Mouse (Mus musculus) stomach, postnatal 0 days (tissue): Measurements from ENCODE around the gene Cracr2a. TPM values are rescaled to one million over a fixed set of nuclear protein-coding genes. Genes with fewer than 3 reads are reported as not detected.

Experiments used
- ATAC-seq: fragments of 200-750 bp; cut with Nextera tagmentation; 2 replicates; pipeline ENCODE4 v1.8.0; 2017; ENCODE audit not compliant: low FRiP score, low TSS enrichment
- DNase-seq: peaks from one replicate; pipeline ENCODE4 v3.0.0-alpha.2; 2016; ENCODE audit warnings: low spot score
- H3K27ac ChIP-seq: fragments of 300-500 bp; sonication (generic); replicated peaks from 2 replicates; pipeline ENCODE4 v1.5.1; 2014; ENCODE audit warnings: mild to moderate bottlenecking, control low read depth
- H3K27me3 ChIP-seq: fragments of 300-500 bp; sonication (generic); 2 replicates; pipeline ENCODE4 v1.6.1; 2014; ENCODE audit warnings: low read length; ENCODE audit not compliant: control insufficient read depth, insufficient read depth
- H3K36me3 ChIP-seq: fragments of 300-500 bp; sonication (generic); 2 replicates; pipeline ENCODE4 v1.6.1; 2014; ENCODE audit warnings: low read length, mixed read lengths; ENCODE audit not compliant: control insufficient read depth, insufficient read depth
- H3K4me1 ChIP-seq: fragments of 300-500 bp; sonication (generic); replicated peaks from 2 replicates; pipeline ENCODE4 v1.6.1; 2014; ENCODE audit warnings: antibody characterized with exemption; ENCODE audit not compliant: control insufficient read depth, insufficient read depth
- H3K4me2 ChIP-seq: fragments of 300-500 bp; sonication (generic); replicated peaks from 2 replicates; pipeline ENCODE4 v1.6.1; 2014; ENCODE audit warnings: low read depth, mild to moderate bottlenecking, control low read depth, moderate library complexity
- H3K4me3 ChIP-seq: fragments of 300-500 bp; sonication (generic); 2 replicates; pipeline ENCODE4 v1.5.1; 2014; ENCODE audit warnings: low read depth, low read length, control low read depth
- H3K9ac ChIP-seq: fragments of 300-500 bp; sonication (generic); 2 replicates; pipeline ENCODE4 v1.6.1; 2014; ENCODE audit warnings: mild to moderate bottlenecking, low read length, control low read depth, mixed read lengths
- H3K9me3 ChIP-seq: fragments of 300-500 bp; sonication (generic); 2 replicates; pipeline ENCODE4 v1.6.1; 2016; ENCODE audit warnings: low read length; ENCODE audit not compliant: control insufficient read depth
- CTCF ChIP-seq: IDR thresholded peaks from 2 replicates; pipeline ENCODE4 v1.5.1; 2016; ENCODE audit warnings: antibody characterized with exemption, low read depth, mild to moderate bottlenecking, moderate library complexity
- EP300 ChIP-seq: optimal IDR thresholded peaks from 2 replicates; pipeline ENCODE3; 2016; ENCODE audit warnings: antibody characterized with exemption
- WGBS: fragments of 180-500 bp; shearing (Covaris S2); extraction: QIAGEN DNeasy Blood & Tissue Kit; methylation state at CpG from one replicate; pipeline ENCODE4 v1.1.7; 2014; 5-methylcytosine and 5-hydroxymethylcytosine counted together
- polyA plus RNA-seq: library from polyadenylated mRNA; unstranded; fragments of >200 nt; fragmentation: Nextera tagmentation; extraction: Ambion mirVana; gene quantifications from 2 replicates; pipeline ENCODE4 v1.2.1, GENCODE M21; 2015

The Cracr2a gene
- polyA plus RNA-seq, 1 experiment from 2014 or later, result 0.96 TPM

- WGBS, result 74% methylated on average over 12 of the region's 12 CpGs
- TF ChIP-seq CTCF, result peak; percentile 34; the same call in 1 of the 2 replicates
- no peak for TF ChIP-seq EP300
- H3K9ac ChIP-seq, result no peak overlapping the region
- DNase-seq, result no peak
- ATAC-seq, result no peak
- H3K36me3 ChIP-seq, result no peaks in the 10 kb centered on the region
- no peak overlapping the region for H3K4me3 ChIP-seq
- H3K4me1 ChIP-seq, result no peaks in the 10 kb centered on the region
- no peak overlapping the region for H3K4me2 ChIP-seq
- no peak overlapping the region for H3K27ac ChIP-seq
- no peaks in the 10 kb centered on the region for H3K9me3 ChIP-seq
- H3K27me3 ChIP-seq, result no peaks in the 10 kb centered on the region
Measured at GRCm38 (mm10) chr6:127611216-127611615, 50.1 kb downstream of the Cracr2a start.

- no peak for DNase-seq
- Histone ChIP-seq H3K36me3 (no peaks in the 10 kb centered on the region; the same call in 1 of the 2 replicates), H3K4me1 (no peaks in the 10 kb centered on the region), H3K4me2 (no peak overlapping the region), H3K4me3 (no peak overlapping the region), H3K9me3 (no peaks in the 10 kb centered on the region), H3K27me3 (no peaks in the 10 kb centered on the region), H3K9ac (no peak overlapping the region; the same call in 1 of the 2 replicates), H3K27ac (no peak overlapping the region)
- no peak for TF ChIP-seq EP300
- TF ChIP-seq CTCF, result no peak
- WGBS, result 42% methylated on average over 13 of the region's 13 CpGs
- no peak; the same call in 1 of the 2 replicates for ATAC-seq
Measured at GRCm38 (mm10) chr6:127614083-127614984, 53.2 kb downstream of the Cracr2a start.

- no peaks in the 10 kb centered on the region for H3K27me3 ChIP-seq
- H3K9ac ChIP-seq, result no peak overlapping the region
- H3K4me2 ChIP-seq, result no peak overlapping the region
- H3K27ac ChIP-seq, result no peak overlapping the region
- ATAC-seq, result no peak
- no peaks in the 10 kb centered on the region for H3K4me1 ChIP-seq
- TF ChIP-seq CTCF (no peak), EP300 (no peak)
- no peak overlapping the region for H3K4me3 ChIP-seq
- DNase-seq, result no peak
- H3K9me3 ChIP-seq, result no peaks in the 10 kb centered on the region
- no peaks in the 10 kb centered on the region; the same call in 1 of the 2 replicates for H3K36me3 ChIP-seq
- WGBS, result 94% methylated on average over 1 of the region's 1 CpGs
Measured at GRCm38 (mm10) chr6:127616623-127617022, 55.5 kb downstream of the Cracr2a start.

- ATAC-seq (0 out of 2 replicates have a peak, but pooled peaks have one; percentile 26), DNase-seq (peak; percentile 44)
- no peak for TF ChIP-seq EP300
- peak; percentile 83 for TF ChIP-seq CTCF
- Histone ChIP-seq H3K27me3 (no peaks in the 10 kb centered on the region), H3K9ac (no peak overlapping the region), H3K27ac (no peak overlapping the region), H3K4me2 (0 out of 2 replicates have a peak overlapping the region, but pooled peaks have one; percentile 5), H3K4me1 (no peaks in the 10 kb centered on the region), H3K9me3 (no peaks in the 10 kb centered on the region), H3K4me3 (no peak overlapping the region), H3K36me3 (no peaks in the 10 kb centered on the region; the same call in 1 of the 2 replicates)
- WGBS, result 42% methylated on average over 10 of the region's 10 CpGs
Measured at GRCm38 (mm10) chr6:127617258-127618025, 56.3 kb downstream of the Cracr2a start.

- ATAC-seq, result no peak
- Histone ChIP-seq H3K27ac (no peak overlapping the region), H3K9ac (no peak overlapping the region), H3K36me3 (no peaks in the 10 kb centered on the region; the same call in 1 of the 2 replicates), H3K4me2 (no peak overlapping the region), H3K27me3 (no peaks in the 10 kb centered on the region), H3K9me3 (no peaks in the 10 kb centered on the region), H3K4me1 (no peaks in the 10 kb centered on the region), H3K4me3 (no peak overlapping the region)
- no peak for DNase-seq
- WGBS, result 85% methylated on average over 4 of the region's 4 CpGs
- no peak for TF ChIP-seq EP300
- no peak for TF ChIP-seq CTCF
Measured at GRCm38 (mm10) chr6:127618686-127619085, 57.5 kb downstream of the Cracr2a start.
